Mouse (Mus musculus) heart, embryonic 12.5 days (tissue): ENCODE data around the gene Gid4. TPM values are rescaled to one million over a fixed set of nuclear protein-coding genes. Genes with fewer than 3 reads are reported as not detected.

Experiments
- ATAC-seq: fragments of 200-750 bp; cut with Nextera tagmentation; 2 replicates; pipeline ENCODE4 v1.8.0; 2017; ENCODE audit warnings: moderate TSS enrichment, moderate library complexity; ENCODE audit not compliant: insufficient number of reproducible peaks, low FRiP score
- H3K27ac ChIP-seq: fragments of 300-500 bp; sonication (generic); 2 replicates; pipeline ENCODE4 v1.5.1; 2016; ENCODE audit warnings: mild to moderate bottlenecking, moderate library complexity; ENCODE audit not compliant: poor library complexity, severe bottlenecking
- H3K27me3 ChIP-seq: fragments of 300-500 bp; sonication (generic); replicated peaks from 2 replicates; pipeline ENCODE4 v1.6.1; 2016; ENCODE audit warnings: mild to moderate bottlenecking, moderate library complexity
- H3K36me3 ChIP-seq: fragments of 300-500 bp; sonication (generic); 2 replicates; pipeline ENCODE4 v1.6.1; 2016; ENCODE audit warnings: mild to moderate bottlenecking, moderate library complexity
- H3K4me1 ChIP-seq: fragments of 300-500 bp; sonication (generic); replicated peaks from 2 replicates; pipeline ENCODE4 v1.6.1; 2016; ENCODE audit warnings: mild to moderate bottlenecking
- H3K4me2 ChIP-seq: fragments of 300-500 bp; sonication (generic); 2 replicates; pipeline ENCODE4 v1.6.1; 2016; ENCODE audit warnings: mild to moderate bottlenecking, moderate library complexity
- H3K4me3 ChIP-seq: fragments of 300-500 bp; sonication (generic); 2 replicates; pipeline ENCODE4 v1.5.1; 2016; ENCODE audit warnings: mild to moderate bottlenecking
- H3K9ac ChIP-seq: fragments of 300-500 bp; sonication (generic); 2 replicates; pipeline ENCODE4 v1.6.1; 2016; ENCODE audit warnings: mild to moderate bottlenecking, moderate library complexity
- H3K9me3 ChIP-seq: fragments of 300-500 bp; sonication (generic); replicated peaks from 2 replicates; pipeline ENCODE4 v1.6.1; 2016; ENCODE audit warnings: mild to moderate bottlenecking, moderate library complexity
- WGBS: fragments of 180-500 bp; shearing (Covaris S2); methylation state at CpG from one replicate; pipeline ENCODE4 v1.1.7; 2016; 5-methylcytosine and 5-hydroxymethylcytosine counted together
- polyA plus RNA-seq: library from polyadenylated mRNA; unstranded; fragments of >200 nt; fragmentation: Nextera tagmentation; extraction: Ambion mirVana; gene quantifications from 2 replicates; pipeline ENCODE4 v1.2.1, GENCODE M21; 2016

The Gid4 gene
- polyA plus RNA-seq, 1 experiment from 2014 or later = 22.9 TPM

- no peak for ATAC-seq
- H3K9me3 ChIP-seq = no peaks in the 10 kb centered on the region
- H3K4me2 ChIP-seq = no peak within 1 kb of the TSS
- peaks cover 65% of the 10 kb centered on the region for H3K36me3 ChIP-seq
- H3K4me3 ChIP-seq = no peak within 1 kb of the TSS
- H3K4me1 ChIP-seq = peaks cover 14% of the 10 kb centered on the region; the same call in 1 of the 2 replicates
- H3K27me3 ChIP-seq = no peaks in the 10 kb centered on the region
- H3K27ac ChIP-seq = no peak within 1 kb of the TSS
- H3K9ac ChIP-seq = no peak within 1 kb of the TSS; the same call in 1 of the 2 replicates
- WGBS = 94% methylated on average over 3 of the region's 3 CpGs
These were observed 52.1 kb downstream of the Gid4 start, which contains the start of gene Myo15 for GRCm38 (mm10) chr11:60469039-60469438. Myo15 (plus strand) TSS chr11:60469339.

DNA sequence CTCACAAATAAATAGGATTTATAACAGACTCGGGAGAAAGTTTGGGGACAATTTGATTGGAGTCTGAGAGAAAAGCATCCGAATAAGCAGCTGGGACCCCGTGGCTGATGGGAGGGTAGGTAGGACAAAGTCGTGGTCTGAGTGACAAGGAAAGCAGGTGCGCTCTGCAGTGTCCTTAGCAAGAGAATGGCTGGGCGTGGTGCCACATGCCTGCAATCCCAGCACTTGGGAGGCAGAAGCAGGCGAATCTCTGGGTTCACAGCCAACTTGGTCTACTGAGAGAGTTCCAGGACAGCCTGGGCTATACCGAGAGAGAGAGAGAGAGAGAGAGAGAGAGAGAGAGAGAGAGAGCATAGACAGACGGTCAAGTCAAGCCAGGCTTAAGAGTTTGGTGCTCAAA, 53.8 kb downstream of the Gid4 start:
- no peak overlapping the region for H3K27ac ChIP-seq
- 80% methylated on average over 9 of the region's 9 CpGs for WGBS
- no peak for ATAC-seq
- H3K36me3 ChIP-seq = peaks cover 48% of the 10 kb centered on the region
- no peak overlapping the region for H3K4me2 ChIP-seq
- no peaks in the 10 kb centered on the region; the same call in 1 of the 2 replicates for H3K9me3 ChIP-seq
- H3K4me1 ChIP-seq = peaks cover 14% of the 10 kb centered on the region; the same call in 1 of the 2 replicates
- H3K9ac ChIP-seq = no peak overlapping the region
- H3K4me3 ChIP-seq = no peak overlapping the region
- no peaks in the 10 kb centered on the region for H3K27me3 ChIP-seq

DNA sequence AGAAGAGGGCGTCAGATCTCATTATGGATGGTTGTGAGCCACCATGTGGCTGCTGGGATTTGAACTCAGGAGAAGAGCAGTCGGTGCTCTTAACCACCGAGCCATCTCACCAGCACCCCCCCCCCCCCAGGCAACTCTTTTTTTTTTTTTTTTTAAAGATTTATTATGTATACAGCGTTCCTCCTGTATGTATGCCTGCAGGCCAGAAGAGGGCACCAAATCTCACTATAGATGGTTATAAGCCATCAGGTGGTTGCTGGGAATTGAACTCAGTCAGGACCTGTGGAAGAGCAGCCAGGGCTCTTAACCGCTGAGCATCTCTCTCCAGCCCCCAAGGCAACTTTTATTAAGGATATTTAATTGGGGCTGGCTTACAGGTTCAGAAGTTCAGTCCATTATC, 57.6 kb downstream of the Gid4 start:
- Histone ChIP-seq H3K9me3 (no peaks in the 10 kb centered on the region; the same call in 1 of the 2 replicates), H3K4me1 (peaks cover 25% of the 10 kb centered on the region; the same call in 1 of the 2 replicates)

GRCm38 (mm10) chr11:60475668-60476362, 58.9 kb downstream of the Gid4 start:
- no peak for ATAC-seq
- H3K27me3 ChIP-seq = peaks cover 27% of the 10 kb centered on the region
- no peaks in the 10 kb centered on the region; the same call in 1 of the 2 replicates for H3K9me3 ChIP-seq
- WGBS = 86% methylated on average over 5 of the region's 5 CpGs
- no peak overlapping the region for H3K9ac ChIP-seq
- H3K4me2 ChIP-seq = no peak overlapping the region
- H3K36me3 ChIP-seq = 0 out of 2 replicates have a peak, but pooled peaks cover 3% of the 10 kb centered on the region
- H3K4me1 ChIP-seq = peaks cover 25% of the 10 kb centered on the region; the same call in 1 of the 2 replicates
- no peak overlapping the region for H3K4me3 ChIP-seq
- no peak overlapping the region for H3K27ac ChIP-seq

More for the DNA sequence above, 57.6 kb downstream of the Gid4 start:
- Histone ChIP-seq H3K27me3 (peaks cover 14% of the 10 kb centered on the region), H3K36me3 (peaks cover 12% of the 10 kb centered on the region), H3K4me3 (no peak overlapping the region), H3K9ac (no peak overlapping the region), H3K27ac (no peak overlapping the region), H3K4me2 (no peak overlapping the region)
- WGBS = 83% methylated on average over 5 of the region's 5 CpGs
- ATAC-seq = no peak

- peak overlapping the region; percentile 18; the same call in 1 of the 2 replicates for H3K4me3 ChIP-seq
- H3K27me3 ChIP-seq = peaks cover 35% of the 10 kb centered on the region
- 19% methylated on average over 17 of the region's 17 CpGs for WGBS
- no peak overlapping the region for H3K27ac ChIP-seq
- no peaks in the 10 kb centered on the region for H3K36me3 ChIP-seq
- no peak overlapping the region for H3K9ac ChIP-seq
- peak; percentile 60; the same call in 1 of the 2 replicates for ATAC-seq
- H3K9me3 ChIP-seq = no peaks in the 10 kb centered on the region; the same call in 1 of the 2 replicates
- peak overlapping the region; percentile 62 for H3K4me2 ChIP-seq
- peaks cover 10% of the 10 kb centered on the region; the same call in 1 of the 2 replicates for H3K4me1 ChIP-seq
These were observed 61.2 kb downstream of the Gid4 start for GRCm38 (mm10) chr11:60478121-60478520.

DNA sequence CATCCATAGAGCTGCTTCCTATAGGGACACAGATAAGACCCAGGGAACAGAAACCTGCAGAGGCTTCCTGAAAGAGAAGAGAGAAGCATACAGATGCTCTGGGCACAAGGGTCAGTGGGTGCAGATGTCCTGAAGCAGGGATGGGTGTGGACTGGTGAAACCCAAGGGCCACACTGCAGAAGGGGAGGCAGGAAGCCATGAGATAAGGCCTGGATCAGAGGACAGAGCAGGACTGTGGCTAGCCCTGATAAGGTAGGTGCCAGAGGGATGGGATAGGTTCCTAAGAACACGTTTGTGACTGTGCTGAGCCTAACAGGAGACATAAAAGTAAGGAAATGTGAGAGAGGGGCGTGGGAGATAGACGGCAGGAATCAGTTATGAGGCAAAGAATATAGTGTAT, 69.3 kb downstream of the Gid4 start:
- 36% methylated on average over 3 of the region's 3 CpGs for WGBS
- no peaks in the 10 kb centered on the region for H3K4me1 ChIP-seq
- no peak overlapping the region for H3K27ac ChIP-seq
- 0 out of 2 replicates have a peak, but pooled peaks cover 8% of the 10 kb centered on the region for H3K27me3 ChIP-seq
- H3K4me3 ChIP-seq = no peak overlapping the region
- no peak overlapping the region for H3K9ac ChIP-seq
- no peaks in the 10 kb centered on the region for H3K36me3 ChIP-seq
- H3K9me3 ChIP-seq = no peaks in the 10 kb centered on the region
- H3K4me2 ChIP-seq = no peak overlapping the region
- ATAC-seq = peak; percentile 80

DNA sequence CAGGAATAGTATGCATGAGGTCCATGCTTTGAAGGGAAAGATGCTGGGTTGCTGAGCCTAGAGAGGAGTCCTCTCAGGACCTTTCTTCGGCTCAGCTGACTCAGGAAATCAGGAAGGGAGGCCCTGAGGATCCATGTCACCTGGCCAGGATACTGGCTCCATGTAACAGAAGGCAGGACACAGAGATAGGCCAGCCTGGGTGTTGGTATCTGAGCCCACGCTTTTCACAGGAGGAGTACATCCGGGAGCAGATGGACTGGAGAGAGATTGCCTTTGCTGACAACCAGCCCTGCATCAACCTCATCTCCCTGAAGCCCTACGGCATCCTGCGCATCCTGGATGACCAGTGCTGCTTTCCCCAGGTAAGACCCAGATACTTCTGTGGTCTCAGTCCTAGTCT, 75.8 kb downstream of the Gid4 start:
- ATAC-seq = no peak
- H3K4me3 ChIP-seq = no peak overlapping the region
- H3K9me3 ChIP-seq = no peaks in the 10 kb centered on the region
- 85% methylated on average over 5 of the region's 5 CpGs for WGBS
- H3K4me1 ChIP-seq = no peaks in the 10 kb centered on the region
- H3K4me2 ChIP-seq = no peak overlapping the region
- H3K27ac ChIP-seq = no peak overlapping the region
- H3K36me3 ChIP-seq = no peaks in the 10 kb centered on the region
- H3K9ac ChIP-seq = no peak overlapping the region
- peaks cover 28% of the 10 kb centered on the region for H3K27me3 ChIP-seq

DNA sequence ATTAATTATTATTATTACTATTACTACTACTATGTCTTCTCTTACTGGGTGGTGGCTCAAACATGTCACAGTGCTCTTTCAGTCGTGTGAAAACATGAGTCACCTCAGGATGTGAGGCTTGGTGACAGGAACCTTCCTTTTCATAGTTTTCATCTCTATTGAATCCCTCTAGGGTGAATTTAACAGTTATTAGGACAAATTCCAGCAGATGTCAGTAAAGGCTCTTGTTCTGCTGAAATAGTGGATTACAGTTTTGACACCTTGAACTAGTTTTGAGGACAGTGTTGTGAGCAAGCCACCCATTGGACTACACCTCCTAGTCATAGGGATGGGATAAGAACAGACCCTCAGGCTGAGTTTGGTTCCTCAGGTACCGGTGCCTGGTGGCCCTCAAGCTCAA, 78.7 kb downstream of the Gid4 start:
- no peak for ATAC-seq
- H3K27me3 ChIP-seq = peaks cover 37% of the 10 kb centered on the region
- no peak overlapping the region for H3K4me3 ChIP-seq
- no peaks in the 10 kb centered on the region for H3K9me3 ChIP-seq
- no peaks in the 10 kb centered on the region for H3K36me3 ChIP-seq
- no peak overlapping the region for H3K9ac ChIP-seq
- no peak overlapping the region for H3K4me2 ChIP-seq
- no peaks in the 10 kb centered on the region for H3K4me1 ChIP-seq
- no peak overlapping the region for H3K27ac ChIP-seq
- 50% methylated on average over 2 of the region's 2 CpGs for WGBS

Other genes starting within 250 kb of the Gid4 start
- gene Srebf1, start 194.6 kb upstream of the Gid4 start, polyA plus RNA-seq = 39.7 and 41.1 TPM in 2 replicates
- gene Tom1l2, start 64.2 kb upstream of the Gid4 start, polyA plus RNA-seq = 28.9 and 32.1 TPM in 2 replicates
- gene Drc3, start 63.8 kb upstream of the Gid4 start, polyA plus RNA-seq = 1.6 and 2.3 TPM in 2 replicates
- gene Atpaf2, start 1.3 kb downstream of the Gid4 start, polyA plus RNA-seq = 47.2 and 50.5 TPM in 2 replicates
- gene Drg2, start 37.4 kb downstream of the Gid4 start, polyA plus RNA-seq = 67.1 and 69.4 TPM in 2 replicates
- 0.04 and 0.15 TPM in 2 replicates for gene Myo15, start 52.2 kb downstream of the Gid4 start, polyA plus RNA-seq
- 41.8 and 44.6 TPM in 2 replicates for gene Alkbh5, start 119.2 kb downstream of the Gid4 start, polyA plus RNA-seq